In genomic region chr13:10033570-10034399, GRCm38 (mm10) we compare ENCODE assay signal across 31 mouse cellular contexts.
A peak's percentile ranks its signal among the peaks of the same experiment; 100 is the strongest.
DNase-seq lines count a peak whose midpoint lies in the region; ATAC-seq and TF ChIP-seq lines count a peak whose summit lies in the region.
"Had no signal": no experiment of that assay in that cellular context is flagged by ENCODE, and none has a peak within 500 bp of the region (broad histone marks: within the 10 kb centered on the region; RNA-seq: fewer than 3 reads in every experiment).

No protein-coding gene starts in this region.

- H3K9me3 ChIP-seq in forebrain, embryonic 13.5 days (replicated peaks) = no peaks in the 10 kb centered on the region
- H3K9me3 ChIP-seq in forebrain, postnatal 0 days (ENCODE audit: low read length) = no peaks in the 10 kb centered on the region
- H3K9me3 ChIP-seq in hindbrain, embryonic 13.5 days = no peaks in the 10 kb centered on the region
- H3K9me3 ChIP-seq in hindbrain, embryonic 10.5 days = no peaks in the 10 kb centered on the region
- no peaks in the 10 kb centered on the region for H3K9me3 ChIP-seq in midbrain, postnatal 0 days (ENCODE audit: low read length)
- H3K9me3 ChIP-seq: embryonic facial prominence, embryonic 13.5 days; G1E had no signal

- no peak for DNase-seq in forebrain, postnatal 0 days
- DNase-seq in hindbrain, embryonic 10.5 days (ENCODE audit: low spot score) = no peak
- peak; percentile 55 for DNase-seq in brain, embryonic 14.5 days (ENCODE audit: low read depth)
- peak; percentile 1 for DNase-seq in midbrain, postnatal 0 days (ENCODE audit: low spot score)
- no peak for DNase-seq in frontal cortex, postnatal 36 days (ENCODE audit: low spot score in 2 of 2)
- DNase-seq: adrenal gland, postnatal 10 days; cerebellum, adult 11-12 months; cerebellum, adult 9-11 months; embryo, embryonic 11 days; gastrocnemius, postnatal 36 days; heart, adult 18-20 months; heart, postnatal 36 days; kidney, adult 9 months; kidney, postnatal 14 days; layer of hippocampus, adult 9-11 months; liver; lung, adult 2 months; lung, postnatal 10 days; right cerebral cortex, postnatal 4 days; thymus, adult 18-20 months; thymus, postnatal 25 days had no signal

- H3K27me3 ChIP-seq in forebrain, embryonic 13.5 days = no peaks in the 10 kb centered on the region
- H3K27me3 ChIP-seq in forebrain, postnatal 0 days (ENCODE audit: insufficient read depth, low read length) = no peaks in the 10 kb centered on the region
- H3K27me3 ChIP-seq in hindbrain, embryonic 13.5 days = no peaks in the 10 kb centered on the region
- no peaks in the 10 kb centered on the region for H3K27me3 ChIP-seq in hindbrain, embryonic 10.5 days (ENCODE audit: insufficient read depth, poor library complexity, severe bottlenecking)
- no peaks in the 10 kb centered on the region for H3K27me3 ChIP-seq in midbrain, postnatal 0 days (ENCODE audit: insufficient read depth, low read length)
- H3K27me3 ChIP-seq: embryonic facial prominence, embryonic 13.5 days had no signal

- 0 out of 2 replicates have a peak overlapping the region, but pooled peaks have one; percentile 26 for H3K27ac ChIP-seq in forebrain, embryonic 13.5 days
- no peak overlapping the region for H3K27ac ChIP-seq in forebrain, postnatal 0 days (ENCODE audit: low read depth, low read length)
- no peak overlapping the region for H3K27ac ChIP-seq in hindbrain, embryonic 13.5 days
- no peak overlapping the region for H3K27ac ChIP-seq in hindbrain, embryonic 10.5 days
- H3K27ac ChIP-seq in midbrain, postnatal 0 days (ENCODE audit: low read depth, low read length) = no peak overlapping the region
- H3K27ac ChIP-seq: embryonic facial prominence, embryonic 13.5 days; liver, embryonic 14.5 days; macrophage; stomach, postnatal 0 days had no signal

- no peak for TF ChIP-seq POLR2A in brain, embryonic 14.5 days (IDR thresholded peaks at IDR 0.05; ENCODE audit: borderline replicate concordance, extremely low read depth, insufficient read depth, insufficient read length, poor library complexity, severe bottlenecking)

- H3K36me3 ChIP-seq in forebrain, embryonic 13.5 days (ENCODE audit: poor library complexity, severe bottlenecking) = no peaks in the 10 kb centered on the region
- H3K36me3 ChIP-seq in forebrain, postnatal 0 days (ENCODE audit: insufficient read depth) = no peaks in the 10 kb centered on the region
- no peaks in the 10 kb centered on the region for H3K36me3 ChIP-seq in hindbrain, embryonic 13.5 days
- H3K36me3 ChIP-seq in hindbrain, embryonic 10.5 days = no peaks in the 10 kb centered on the region
- H3K36me3 ChIP-seq in midbrain, postnatal 0 days (ENCODE audit: insufficient read depth, low read length) = no peaks in the 10 kb centered on the region
- H3K36me3 ChIP-seq: embryonic facial prominence, embryonic 13.5 days; G1E had no signal

- no peak overlapping the region for H3K4me2 ChIP-seq in forebrain, embryonic 13.5 days
- H3K4me2 ChIP-seq in forebrain, postnatal 0 days (ENCODE audit: low read depth) = no peak overlapping the region
- H3K4me2 ChIP-seq in hindbrain, embryonic 13.5 days = no peak overlapping the region
- no peak overlapping the region for H3K4me2 ChIP-seq in midbrain, postnatal 0 days (ENCODE audit: low read depth, low read length, poor library complexity, severe bottlenecking)
- H3K4me2 ChIP-seq: embryonic facial prominence, embryonic 13.5 days; heart, embryonic 11.5 days had no signal

- no peak overlapping the region for H3K4me3 ChIP-seq in forebrain, embryonic 13.5 days
- H3K4me3 ChIP-seq in forebrain, postnatal 0 days (ENCODE audit: low read depth, low read length) = no peak overlapping the region
- no peak overlapping the region for H3K4me3 ChIP-seq in hindbrain, embryonic 13.5 days
- H3K4me3 ChIP-seq in hindbrain, embryonic 10.5 days = no peak overlapping the region
- no peak overlapping the region for H3K4me3 ChIP-seq in midbrain, postnatal 0 days (ENCODE audit: low read depth, low read length)
- H3K4me3 ChIP-seq: embryonic facial prominence, embryonic 13.5 days had no signal

- H3K9ac ChIP-seq in forebrain, embryonic 13.5 days = no peak overlapping the region
- no peak overlapping the region for H3K9ac ChIP-seq in forebrain, postnatal 0 days
- no peak overlapping the region for H3K9ac ChIP-seq in hindbrain, embryonic 13.5 days
- H3K9ac ChIP-seq in midbrain, postnatal 0 days (replicated peaks; ENCODE audit: low read length, poor library complexity, severe bottlenecking) = no peak overlapping the region
- H3K9ac ChIP-seq: embryonic facial prominence, embryonic 13.5 days; liver, embryonic 14.5 days had no signal

- peak; percentile 52; the same call in 1 of the 2 replicates for ATAC-seq in forebrain, embryonic 13.5 days
- no peak for ATAC-seq in forebrain, postnatal 0 days
- ATAC-seq in hindbrain, embryonic 13.5 days (ENCODE audit: low FRiP score) = peak; percentile 59; the same call in 1 of the 2 replicates
- no peak for ATAC-seq in midbrain, postnatal 0 days (ENCODE audit: low FRiP score)
- ATAC-seq: intestine, postnatal 0 days; Patski had no signal

- WGBS in forebrain, embryonic 13.5 days = 35% methylated on average over 18 of the region's 18 CpGs
- WGBS in forebrain, postnatal 0 days = 24% methylated on average over 17 of the region's 18 CpGs
- 51% methylated on average over 18 of the region's 18 CpGs for WGBS in hindbrain, embryonic 13.5 days
- WGBS in hindbrain, embryonic 10.5 days = 78% methylated on average over 18 of the region's 18 CpGs
- WGBS in midbrain, postnatal 0 days = 49% methylated on average over 18 of the region's 18 CpGs

- H3K4me1 ChIP-seq in forebrain, embryonic 13.5 days = peaks cover 11% of the 10 kb centered on the region
- no peaks in the 10 kb centered on the region for H3K4me1 ChIP-seq in forebrain, postnatal 0 days (ENCODE audit: insufficient read depth)
- 0 out of 2 replicates have a peak, but pooled peaks cover 8% of the 10 kb centered on the region for H3K4me1 ChIP-seq in hindbrain, embryonic 13.5 days (replicated peaks)
- H3K4me1 ChIP-seq in hindbrain, embryonic 10.5 days (replicated peaks) = peaks cover 7% of the 10 kb centered on the region; the same call in 1 of the 2 replicates
- H3K4me1 ChIP-seq in midbrain, postnatal 0 days (ENCODE audit: insufficient read depth, low read length) = no peaks in the 10 kb centered on the region
- H3K4me1 ChIP-seq: embryonic facial prominence, embryonic 13.5 days had no signal

- TF ChIP-seq CTCF in forebrain, postnatal 0 days (IDR thresholded peaks at IDR 0.05; ENCODE audit: low read depth) = no peak
- no peak for TF ChIP-seq CTCF in brain, embryonic 14.5 days (IDR thresholded peaks at IDR 0.05; ENCODE audit: borderline replicate concordance, extremely low read depth, insufficient read depth, insufficient read length)
- TF ChIP-seq CTCF in midbrain, postnatal 0 days (IDR thresholded peaks at IDR 0.05) = no peak

Comparison
In these comparisons a context has a peak if more than half of its experiments do, and no peak if none do; other contexts are left out.
1. ATAC-seq: peak in forebrain, embryonic 13.5 days (single experiment) and hindbrain, embryonic 13.5 days (single experiment); none in forebrain, postnatal 0 days (single experiment) and midbrain, postnatal 0 days (single experiment).
2. DNase-seq: peak in brain, embryonic 14.5 days (single experiment) and midbrain, postnatal 0 days (single experiment); none in forebrain, postnatal 0 days (single experiment), hindbrain, embryonic 10.5 days (single experiment) and frontal cortex, postnatal 36 days (0 of 2).